Mouse (Mus musculus) C2C12 (cell line): Measurements from ENCODE around the gene Ifngr1.

Source experiments
- CTCF ChIP-seq: IDR thresholded peaks from one replicate; pipeline ENCODE4 v1.5.1; 2011; ENCODE audit not compliant: control insufficient read depth, insufficient read depth, insufficient read length
- MAX ChIP-seq: IDR thresholded peaks from one replicate; pipeline ENCODE4 v1.6.1; 2011; ENCODE audit warnings: mild to moderate bottlenecking, control low read depth
- USF1 ChIP-seq: IDR thresholded peaks from one replicate; pipeline ENCODE4 v1.6.1; 2011; ENCODE audit warnings: low read depth, mild to moderate bottlenecking, control low read depth, moderate library complexity

DNA sequence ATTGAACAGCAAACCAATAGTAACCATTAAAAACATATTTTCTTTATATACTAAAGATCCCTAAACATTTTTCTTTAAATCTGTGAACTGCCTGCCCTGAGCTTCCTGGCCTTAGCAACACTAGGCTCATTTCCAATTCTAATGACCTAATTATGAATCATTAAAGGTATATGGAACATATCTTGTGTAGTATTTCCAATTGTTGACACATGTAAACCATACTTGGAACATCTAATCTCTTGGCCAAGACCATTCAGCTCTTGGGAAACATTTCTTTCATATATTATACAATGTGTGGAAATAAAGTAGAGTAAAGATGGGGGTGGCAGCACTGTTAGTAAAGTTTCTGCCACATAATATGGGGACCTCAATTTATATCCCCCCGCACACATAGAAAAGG, 47.9 kb downstream of the Ifngr1 start:
- no peak for TF ChIP-seq USF1
- TF ChIP-seq CTCF: no peak
- TF ChIP-seq MAX: no peak
